Mouse (Mus musculus): Measurements from ENCODE around the gene Coa7.

DNA sequence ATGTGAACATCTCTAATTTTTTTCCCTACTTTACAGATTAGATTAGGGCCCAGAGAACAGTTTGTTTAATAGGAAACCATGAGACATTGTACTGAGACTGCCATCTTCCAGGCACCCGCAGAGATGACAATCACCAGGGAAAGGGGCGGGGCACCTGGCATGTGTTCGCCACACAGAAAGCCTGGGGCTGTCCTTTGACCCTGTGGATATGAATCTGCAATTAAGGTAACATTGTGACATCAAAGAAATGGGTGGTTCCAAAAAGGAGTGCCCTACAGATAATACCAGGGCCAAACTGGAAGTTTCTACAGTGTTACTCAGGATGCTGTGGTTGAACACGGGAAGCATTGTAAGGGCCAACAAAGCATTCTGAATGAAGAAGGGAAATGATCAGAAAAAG lies 42.5 kb downstream of the Coa7 start:
- no peak for TF ChIP-seq CTCF (IDR thresholded peaks at IDR 0.05; ENCODE audit: extremely low read depth, insufficient read length, insufficient replicate concordance, low read depth, low read length)
- TF ChIP-seq POLR2A (IDR thresholded peaks at IDR 0.05; ENCODE audit: low read depth, low read length) = no peak

Measured in small intestine, adult 2 months (tissue).